Mouse (Mus musculus): ENCODE results near the gene Mta3. TPM values are rescaled to one million over a fixed set of nuclear protein-coding genes. Genes with fewer than 3 reads are reported as not detected.

Mta3 gene
- polyA plus RNA-seq, 1 experiment from 2014 or later = 37.0 TPM

GRCm38 (mm10) chr17:83799506-83800050 is 93.6 kb downstream of the Mta3 start:
- H3K27ac ChIP-seq (replicated peaks) = no peak overlapping the region
- H3K9me3 ChIP-seq = no peaks in the 10 kb centered on the region
- WGBS = 94% methylated on average over 11 of the region's 11 CpGs
- no peaks in the 10 kb centered on the region for H3K4me1 ChIP-seq (replicated peaks)
- no peaks in the 10 kb centered on the region for H3K27me3 ChIP-seq
- H3K4me2 ChIP-seq = no peak overlapping the region
- H3K9ac ChIP-seq = no peak overlapping the region
- H3K36me3 ChIP-seq = peaks cover 16% of the 10 kb centered on the region
- H3K4me3 ChIP-seq = no peak overlapping the region
- no peak for ATAC-seq (ENCODE audit: low FRiP score, low read depth)

- Histone ChIP-seq H3K9ac (no peak overlapping the region), H3K27ac (replicated peaks) (no peak overlapping the region), H3K9me3 (no peaks in the 10 kb centered on the region), H3K4me2 (no peak overlapping the region), H3K27me3 (no peaks in the 10 kb centered on the region), H3K4me3 (no peak overlapping the region), H3K4me1 (replicated peaks) (no peaks in the 10 kb centered on the region), H3K36me3 (peaks cover 21% of the 10 kb centered on the region)
- 71% methylated on average over 9 of the region's 9 CpGs for WGBS
- no peak for ATAC-seq (ENCODE audit: low FRiP score, low read depth)
Observed at GRCm38 (mm10) chr17:83803987-83804386, 98.0 kb downstream of the Mta3 start.

- Histone ChIP-seq H3K9me3 (no peaks in the 10 kb centered on the region), H3K4me3 (no peak overlapping the region), H3K9ac (no peak overlapping the region), H3K27me3 (no peaks in the 10 kb centered on the region), H3K27ac (replicated peaks) (no peak overlapping the region), H3K36me3 (peaks cover 20% of the 10 kb centered on the region), H3K4me1 (replicated peaks) (no peaks in the 10 kb centered on the region), H3K4me2 (no peak overlapping the region)
- 64% methylated on average over 9 of the region's 9 CpGs for WGBS
- no peak for ATAC-seq (ENCODE audit: low FRiP score, low read depth)
Observed at GRCm38 (mm10) chr17:83805078-83805477, 99.1 kb downstream of the Mta3 start.

- Histone ChIP-seq H3K27me3 (no peaks in the 10 kb centered on the region), H3K9ac (no peak overlapping the region), H3K9me3 (no peaks in the 10 kb centered on the region), H3K36me3 (peaks cover 13% of the 10 kb centered on the region; the same call in 1 of the 2 replicates), H3K27ac (replicated peaks) (no peak overlapping the region), H3K4me1 (replicated peaks) (0 out of 2 replicates have a peak, but pooled peaks cover 2% of the 10 kb centered on the region), H3K4me2 (no peak overlapping the region), H3K4me3 (no peak overlapping the region)
- ATAC-seq (ENCODE audit: low FRiP score, low read depth) = no peak
- WGBS = 84% methylated on average over 7 of the region's 7 CpGs
Observed at GRCm38 (mm10) chr17:83807345-83807744, 101.4 kb downstream of the Mta3 start.

- H3K27me3 ChIP-seq = no peaks in the 10 kb centered on the region
- ATAC-seq (ENCODE audit: low FRiP score, low read depth) = no peak
- no peaks in the 10 kb centered on the region for H3K9me3 ChIP-seq
- H3K4me2 ChIP-seq = no peak overlapping the region
- no peak overlapping the region for H3K9ac ChIP-seq
- 0 out of 2 replicates have a peak, but pooled peaks cover 2% of the 10 kb centered on the region for H3K4me1 ChIP-seq (replicated peaks)
- 76% methylated on average over 11 of the region's 11 CpGs for WGBS
- no peak overlapping the region for H3K27ac ChIP-seq (replicated peaks)
- H3K36me3 ChIP-seq = peaks cover 13% of the 10 kb centered on the region; the same call in 1 of the 2 replicates
- no peak overlapping the region for H3K4me3 ChIP-seq
Observed at GRCm38 (mm10) chr17:83807778-83808398, 101.9 kb downstream of the Mta3 start.

- H3K9me3 ChIP-seq = no peaks in the 10 kb centered on the region
- no peak for ATAC-seq (ENCODE audit: low FRiP score, low read depth)
- peaks cover 13% of the 10 kb centered on the region; the same call in 1 of the 2 replicates for H3K36me3 ChIP-seq
- 0 out of 2 replicates have a peak, but pooled peaks cover 2% of the 10 kb centered on the region for H3K4me1 ChIP-seq (replicated peaks)
- H3K4me2 ChIP-seq = no peak overlapping the region
- H3K4me3 ChIP-seq = no peak overlapping the region
- H3K27ac ChIP-seq (replicated peaks) = no peak overlapping the region
- H3K9ac ChIP-seq = no peak overlapping the region
- WGBS = 88% methylated on average over 12 of the region's 12 CpGs
- H3K27me3 ChIP-seq = no peaks in the 10 kb centered on the region
Observed at GRCm38 (mm10) chr17:83808476-83809098, 102.6 kb downstream of the Mta3 start.

GRCm38 (mm10) chr17:83809197-83809829 is 103.3 kb downstream of the Mta3 start:
- Histone ChIP-seq H3K9me3 (no peaks in the 10 kb centered on the region), H3K4me3 (no peak overlapping the region), H3K9ac (no peak overlapping the region), H3K36me3 (peaks cover 13% of the 10 kb centered on the region; the same call in 1 of the 2 replicates), H3K4me1 (replicated peaks) (0 out of 2 replicates have a peak, but pooled peaks cover 2% of the 10 kb centered on the region), H3K27ac (replicated peaks) (no peak overlapping the region), H3K27me3 (no peaks in the 10 kb centered on the region), H3K4me2 (no peak overlapping the region)
- 92% methylated on average over 17 of the region's 17 CpGs for WGBS
- no peak for ATAC-seq (ENCODE audit: low FRiP score, low read depth)

- no peak for ATAC-seq (ENCODE audit: low FRiP score, low read depth)
- Histone ChIP-seq H3K27ac (replicated peaks) (no peak overlapping the region), H3K4me2 (no peak overlapping the region), H3K27me3 (no peaks in the 10 kb centered on the region), H3K36me3 (peaks cover 13% of the 10 kb centered on the region; the same call in 1 of the 2 replicates), H3K4me1 (replicated peaks) (0 out of 2 replicates have a peak, but pooled peaks cover 2% of the 10 kb centered on the region), H3K4me3 (no peak overlapping the region), H3K9ac (no peak overlapping the region), H3K9me3 (no peaks in the 10 kb centered on the region)
- 89% methylated on average over 5 of the region's 5 CpGs for WGBS
Observed at GRCm38 (mm10) chr17:83810285-83810684, 104.3 kb downstream of the Mta3 start.

- no peaks in the 10 kb centered on the region for H3K27me3 ChIP-seq
- no peak overlapping the region for H3K4me3 ChIP-seq
- WGBS = 76% methylated on average over 17 of the region's 17 CpGs
- H3K4me2 ChIP-seq = no peak overlapping the region
- H3K36me3 ChIP-seq = peaks cover 6% of the 10 kb centered on the region; the same call in 1 of the 2 replicates
- no peaks in the 10 kb centered on the region for H3K9me3 ChIP-seq
- H3K4me1 ChIP-seq (replicated peaks) = 0 out of 2 replicates have a peak, but pooled peaks cover 2% of the 10 kb centered on the region
- no peak overlapping the region for H3K27ac ChIP-seq (replicated peaks)
- H3K9ac ChIP-seq = no peak overlapping the region
- ATAC-seq (ENCODE audit: low FRiP score, low read depth) = peak; percentile 77
Observed at GRCm38 (mm10) chr17:83812200-83812944, 106.4 kb downstream of the Mta3 start.

GRCm38 (mm10) chr17:83813050-83813449 is 107.1 kb downstream of the Mta3 start:
- H3K27me3 ChIP-seq = no peaks in the 10 kb centered on the region
- H3K4me2 ChIP-seq = no peak overlapping the region
- no peak for ATAC-seq (ENCODE audit: low FRiP score, low read depth)
- H3K4me3 ChIP-seq = no peak overlapping the region
- H3K36me3 ChIP-seq = peaks cover 5% of the 10 kb centered on the region; the same call in 1 of the 2 replicates
- H3K9ac ChIP-seq = no peak overlapping the region
- WGBS = 88% methylated on average over 4 of the region's 4 CpGs
- 0 out of 2 replicates have a peak, but pooled peaks cover 2% of the 10 kb centered on the region for H3K4me1 ChIP-seq (replicated peaks)
- no peaks in the 10 kb centered on the region for H3K9me3 ChIP-seq
- no peak overlapping the region for H3K27ac ChIP-seq (replicated peaks)

GRCm38 (mm10) chr17:83816996-83817395 is 111.0 kb downstream of the Mta3 start:
- 90% methylated on average over 7 of the region's 7 CpGs for WGBS
- no peak overlapping the region for H3K9ac ChIP-seq
- no peak overlapping the region for H3K27ac ChIP-seq (replicated peaks)
- no peaks in the 10 kb centered on the region for H3K36me3 ChIP-seq
- no peak for ATAC-seq (ENCODE audit: low FRiP score, low read depth)
- no peak overlapping the region for H3K4me3 ChIP-seq
- no peaks in the 10 kb centered on the region for H3K9me3 ChIP-seq
- H3K4me1 ChIP-seq (replicated peaks) = peaks cover 17% of the 10 kb centered on the region
- H3K4me2 ChIP-seq = no peak overlapping the region
- no peaks in the 10 kb centered on the region for H3K27me3 ChIP-seq
